Mouse (Mus musculus) midbrain, embryonic 14.5 days (tissue): ENCODE measurements at regions not wholly inside any gene's neighbourhood (a gene's known extent, or its start where the extent isn't known, plus 50 kb on each side); places are given as distances from the start of the nearest gene placed in this dataset.
"Not testable (repeated sequence)": the region's sequence is repeated elsewhere in the genome, so short reads cannot be mapped to it uniquely, and the experiment has no call there.

Experiments
- ATAC-seq: fragments of 200-750 bp; cut with Nextera tagmentation; 2 replicates; pipeline ENCODE4 v1.8.0; 2017; ENCODE audit warnings: moderate number of reproducible peaks, moderate library complexity; ENCODE audit not compliant: low FRiP score, low TSS enrichment
- DNase-seq: peaks from one replicate; pipeline ENCODE4 v3.0.0-alpha.2; 2015
- H3K27ac ChIP-seq: fragments of 300-500 bp; sonication (generic); replicated peaks from 2 replicates; pipeline ENCODE4 v1.5.1; 2014; ENCODE audit warnings: mild to moderate bottlenecking, low read depth, low read length, moderate library complexity
- H3K27me3 ChIP-seq: fragments of 300-500 bp; sonication (generic); 2 replicates; pipeline ENCODE4 v1.6.1; 2014; ENCODE audit warnings: low read length, control low read depth, mixed read lengths; ENCODE audit not compliant: control insufficient read depth, insufficient read depth
- H3K36me3 ChIP-seq: fragments of 300-500 bp; sonication (generic); 2 replicates; pipeline ENCODE4 v1.6.1; 2014; ENCODE audit warnings: low read length, control low read depth; ENCODE audit not compliant: control insufficient read depth, insufficient read depth
- H3K4me1 ChIP-seq: fragments of 300-500 bp; sonication (generic); 2 replicates; pipeline ENCODE4 v1.6.1; 2014; ENCODE audit warnings: mild to moderate bottlenecking, antibody characterized with exemption, low read length, control low read depth; ENCODE audit not compliant: control insufficient read depth, insufficient read depth
- H3K4me2 ChIP-seq: fragments of 300-500 bp; sonication (generic); 2 replicates; pipeline ENCODE4 v1.6.1; 2014; ENCODE audit warnings: mild to moderate bottlenecking, low read length, moderate library complexity
- H3K4me3 ChIP-seq: fragments of 300-500 bp; sonication (generic); replicated peaks from 2 replicates; pipeline ENCODE4 v1.5.1; 2014; ENCODE audit warnings: low read depth, low read length
- H3K9ac ChIP-seq: fragments of 300-500 bp; sonication (generic); replicated peaks from 2 replicates; pipeline ENCODE4 v1.6.1; 2014; ENCODE audit warnings: mild to moderate bottlenecking, low read length, moderate library complexity
- H3K9me3 ChIP-seq: fragments of 300-500 bp; sonication (generic); 2 replicates; pipeline ENCODE4 v1.6.1; 2016; ENCODE audit warnings: low read length, control low read depth, mixed read lengths; ENCODE audit not compliant: control insufficient read depth
- WGBS: fragments of 180-500 bp; shearing (Covaris S2); extraction: QIAGEN DNeasy Blood & Tissue Kit; methylation state at CpG from one replicate; pipeline ENCODE4 v1.1.7; 2014; 5-methylcytosine and 5-hydroxymethylcytosine counted together

GRCm38 (mm10) chrX:97141170-97142085, 69.0 kb downstream of the Pgr15l start:
- not testable (repeated sequence) for H3K27ac ChIP-seq, H3K27me3 ChIP-seq, H3K9ac ChIP-seq, H3K36me3 ChIP-seq, H3K9me3 ChIP-seq, H3K4me1 ChIP-seq
- Histone ChIP-seq H3K4me3 (peak overlapping the region; percentile 20; the same call in 1 of the 2 replicates), H3K4me2 (peak overlapping the region; percentile 45; the same call in 1 of the 2 replicates)
- WGBS, result 49% methylated on average over 16 of the region's 27 CpGs
- DNase-seq, result peak; percentile 38
- peak; percentile 50; the same call in 1 of the 2 replicates for ATAC-seq

- ATAC-seq (no peak), DNase-seq (no peak)
- peak overlapping the region; percentile 45 for H3K4me2 ChIP-seq
- H3K36me3 ChIP-seq, result no peaks in the 10 kb centered on the region
- H3K4me1 ChIP-seq, result no peaks in the 10 kb centered on the region
- H3K9ac ChIP-seq, result no peak overlapping the region
- peak overlapping the region; percentile 20; the same call in 1 of the 2 replicates for H3K4me3 ChIP-seq
- no peaks in the 10 kb centered on the region for H3K27me3 ChIP-seq
- no peak overlapping the region for H3K27ac ChIP-seq
- no peaks in the 10 kb centered on the region for H3K9me3 ChIP-seq
Measured at GRCm38 (mm10) chrX:97142237-97142636, 69.8 kb downstream of the Pgr15l start.

GRCm38 (mm10) chrX:97156155-97156554, 83.8 kb downstream of the Pgr15l start:
- Histone ChIP-seq H3K4me2 (no peak overlapping the region), H3K9ac (no peak overlapping the region), H3K36me3 (no peaks in the 10 kb centered on the region), H3K4me3 (no peak overlapping the region), H3K27me3 (no peaks in the 10 kb centered on the region), H3K4me1 (no peaks in the 10 kb centered on the region), H3K9me3 (no peaks in the 10 kb centered on the region), H3K27ac (no peak overlapping the region)
- 91% methylated on average over 2 of the region's 2 CpGs for WGBS
- DNase-seq (no peak), ATAC-seq (no peak)
